Mouse (Mus musculus): ENCODE measurements around the gene Hist1h2ai.
"Not testable (repeated sequence)": the region's sequence is repeated elsewhere in the genome, so short reads cannot be mapped to it uniquely, and the experiment has no call there.

GRCm38 (mm10) chr13:21721757-21722372 is 5.6 kb downstream of the Hist1h2ai start, which contains the start of gene Hist1h2bm:
- not testable (repeated sequence) for TF ChIP-seq EP300 (IDR thresholded peaks at IDR 0.05; ENCODE audit: insufficient read depth, low read depth, low read length); CTCF (IDR thresholded peaks at IDR 0.05)
- TF ChIP-seq POLR2A (IDR thresholded peaks at IDR 0.05; ENCODE audit: insufficient read depth, low read depth, low read length), result peak; percentile 87

Measured in heart, adult 2 months (tissue).